Mouse (Mus musculus): ENCODE measurements around the gene D7Ertd443e. TPM values are rescaled to one million over a fixed set of nuclear protein-coding genes. Genes with fewer than 3 reads are reported as not detected.

The D7Ertd443e gene
- polyA plus RNA-seq, 1 experiment from 2014 or later: not detected

- peaks cover 7% of the 10 kb centered on the region; the same call in 1 of the 2 replicates for H3K4me1 ChIP-seq
- no peak overlapping the region for H3K27ac ChIP-seq
- H3K9me3 ChIP-seq: no peaks in the 10 kb centered on the region
- no peaks in the 10 kb centered on the region for H3K36me3 ChIP-seq (replicated peaks)
- no peaks in the 10 kb centered on the region for H3K27me3 ChIP-seq (ENCODE audit: poor library complexity, severe bottlenecking)
- DNase-seq (ENCODE audit: extremely low spot score, low spot score): no peak
- WGBS: 83% methylated on average over 4 of the region's 4 CpGs
- H3K4me3 ChIP-seq: no peak overlapping the region
These were observed 16.2 kb downstream of the D7Ertd443e start for GRCm38 (mm10) chr7:134369241-134369640.

- Histone ChIP-seq H3K36me3 (replicated peaks) (no peaks in the 10 kb centered on the region), H3K4me3 (no peak overlapping the region), H3K27ac (no peak overlapping the region), H3K27me3 (ENCODE audit: poor library complexity, severe bottlenecking) (no peaks in the 10 kb centered on the region), H3K4me1 (no peaks in the 10 kb centered on the region), H3K9me3 (no peaks in the 10 kb centered on the region)
- WGBS: 76% methylated on average over 7 of the region's 7 CpGs
- no peak for DNase-seq (ENCODE audit: extremely low spot score, low spot score)
These were observed 23.1 kb downstream of the D7Ertd443e start for GRCm38 (mm10) chr7:134362257-134362870.

- WGBS: 41% methylated on average over 6 of the region's 6 CpGs
- DNase-seq (ENCODE audit: extremely low spot score, low spot score): peak; percentile 39
- Histone ChIP-seq H3K4me1 (no peaks in the 10 kb centered on the region), H3K27me3 (ENCODE audit: poor library complexity, severe bottlenecking) (no peaks in the 10 kb centered on the region), H3K27ac (no peak overlapping the region), H3K9me3 (no peaks in the 10 kb centered on the region), H3K36me3 (replicated peaks) (no peaks in the 10 kb centered on the region), H3K4me3 (no peak overlapping the region)
These were observed 36.6 kb downstream of the D7Ertd443e start for GRCm38 (mm10) chr7:134348825-134349224.

- no peaks in the 10 kb centered on the region for H3K36me3 ChIP-seq (replicated peaks)
- H3K4me1 ChIP-seq: no peaks in the 10 kb centered on the region
- 90% methylated on average over 2 of the region's 2 CpGs for WGBS
- H3K27me3 ChIP-seq (ENCODE audit: poor library complexity, severe bottlenecking): no peaks in the 10 kb centered on the region
- H3K27ac ChIP-seq: no peak overlapping the region
- no peak overlapping the region for H3K4me3 ChIP-seq
- no peak for DNase-seq (ENCODE audit: extremely low spot score, low spot score)
- H3K9me3 ChIP-seq: no peaks in the 10 kb centered on the region
These were observed 43.3 kb downstream of the D7Ertd443e start for GRCm38 (mm10) chr7:134342202-134342601.

- Histone ChIP-seq H3K36me3 (replicated peaks) (no peaks in the 10 kb centered on the region), H3K9me3 (no peaks in the 10 kb centered on the region), H3K4me1 (no peaks in the 10 kb centered on the region), H3K4me3 (no peak overlapping the region), H3K27ac (no peak overlapping the region), H3K27me3 (ENCODE audit: poor library complexity, severe bottlenecking) (no peaks in the 10 kb centered on the region)
- DNase-seq (ENCODE audit: extremely low spot score, low spot score): no peak
- 93% methylated on average over 3 of the region's 3 CpGs for WGBS
These were observed 49.5 kb downstream of the D7Ertd443e start for GRCm38 (mm10) chr7:134335951-134336350.

- WGBS: 64% methylated on average over 10 of the region's 10 CpGs
- no peaks in the 10 kb centered on the region for H3K9me3 ChIP-seq
- no peaks in the 10 kb centered on the region for H3K36me3 ChIP-seq (replicated peaks)
- no peaks in the 10 kb centered on the region for H3K27me3 ChIP-seq (ENCODE audit: poor library complexity, severe bottlenecking)
- no peak overlapping the region for H3K27ac ChIP-seq
- peaks cover 6% of the 10 kb centered on the region; the same call in 1 of the 2 replicates for H3K4me1 ChIP-seq
- no peak for DNase-seq (ENCODE audit: extremely low spot score, low spot score)
- H3K4me3 ChIP-seq: no peak overlapping the region
These were observed 64.5 kb downstream of the D7Ertd443e start for GRCm38 (mm10) chr7:134320979-134321378.

- no peaks in the 10 kb centered on the region for H3K4me1 ChIP-seq
- H3K27ac ChIP-seq: no peak overlapping the region
- no peak overlapping the region for H3K4me3 ChIP-seq
- no peaks in the 10 kb centered on the region for H3K9me3 ChIP-seq
- H3K36me3 ChIP-seq (replicated peaks): no peaks in the 10 kb centered on the region
- H3K27me3 ChIP-seq (ENCODE audit: poor library complexity, severe bottlenecking): no peaks in the 10 kb centered on the region
- no peak for DNase-seq (ENCODE audit: extremely low spot score, low spot score)
- WGBS: 94% methylated on average over 3 of the region's 3 CpGs
These were observed 83.4 kb downstream of the D7Ertd443e start for GRCm38 (mm10) chr7:134302084-134302483.

GRCm38 (mm10) chr7:134301285-134301684 lies 84.2 kb downstream of the D7Ertd443e start:
- Histone ChIP-seq H3K4me3 (no peak overlapping the region), H3K9me3 (no peaks in the 10 kb centered on the region), H3K27me3 (ENCODE audit: poor library complexity, severe bottlenecking) (no peaks in the 10 kb centered on the region), H3K36me3 (replicated peaks) (no peaks in the 10 kb centered on the region), H3K27ac (no peak overlapping the region), H3K4me1 (no peaks in the 10 kb centered on the region)
- WGBS: 52% methylated on average over 8 of the region's 8 CpGs
- DNase-seq (ENCODE audit: extremely low spot score, low spot score): no peak

GRCm38 (mm10) chr7:134292750-134293149 lies 92.7 kb downstream of the D7Ertd443e start:
- 89% methylated on average over 3 of the region's 3 CpGs for WGBS
- no peaks in the 10 kb centered on the region for H3K9me3 ChIP-seq
- DNase-seq (ENCODE audit: extremely low spot score, low spot score): no peak

GRCm38 (mm10) chr7:134289611-134290301 lies 95.7 kb downstream of the D7Ertd443e start:
- DNase-seq (ENCODE audit: extremely low spot score, low spot score): no peak
- Histone ChIP-seq H3K4me1 (no peaks in the 10 kb centered on the region), H3K4me3 (no peak overlapping the region), H3K27me3 (ENCODE audit: poor library complexity, severe bottlenecking) (no peaks in the 10 kb centered on the region), H3K9me3 (no peaks in the 10 kb centered on the region), H3K36me3 (replicated peaks) (no peaks in the 10 kb centered on the region), H3K27ac (no peak overlapping the region)
- 87% methylated on average over 7 of the region's 7 CpGs for WGBS

More at GRCm38 (mm10) chr7:134292750-134293149, 92.7 kb downstream of the D7Ertd443e start:
- H3K27me3 ChIP-seq (ENCODE audit: poor library complexity, severe bottlenecking): no peaks in the 10 kb centered on the region
- H3K27ac ChIP-seq: no peak overlapping the region
- H3K4me3 ChIP-seq: no peak overlapping the region
- H3K4me1 ChIP-seq: no peaks in the 10 kb centered on the region
- H3K36me3 ChIP-seq (replicated peaks): no peaks in the 10 kb centered on the region

GRCm38 (mm10) chr7:134289126-134289525 lies 96.3 kb downstream of the D7Ertd443e start:
- no peaks in the 10 kb centered on the region for H3K36me3 ChIP-seq (replicated peaks)
- H3K27ac ChIP-seq: no peak overlapping the region
- no peak for DNase-seq (ENCODE audit: extremely low spot score, low spot score)
- H3K4me3 ChIP-seq: no peak overlapping the region
- 87% methylated on average over 5 of the region's 5 CpGs for WGBS
- H3K27me3 ChIP-seq (ENCODE audit: poor library complexity, severe bottlenecking): no peaks in the 10 kb centered on the region
- H3K4me1 ChIP-seq: no peaks in the 10 kb centered on the region
- no peaks in the 10 kb centered on the region for H3K9me3 ChIP-seq

- no peaks in the 10 kb centered on the region for H3K27me3 ChIP-seq (ENCODE audit: poor library complexity, severe bottlenecking)
- no peak overlapping the region for H3K27ac ChIP-seq
- DNase-seq (ENCODE audit: extremely low spot score, low spot score): no peak
- H3K4me3 ChIP-seq: no peak overlapping the region
- H3K36me3 ChIP-seq (replicated peaks): no peaks in the 10 kb centered on the region
- no peaks in the 10 kb centered on the region for H3K4me1 ChIP-seq
- 86% methylated on average over 6 of the region's 6 CpGs for WGBS
- no peaks in the 10 kb centered on the region for H3K9me3 ChIP-seq
These were observed 97.8 kb downstream of the D7Ertd443e start for GRCm38 (mm10) chr7:134287570-134288222.

- Histone ChIP-seq H3K4me3 (no peak overlapping the region), H3K4me1 (peaks cover 5% of the 10 kb centered on the region; the same call in 1 of the 2 replicates), H3K27me3 (ENCODE audit: poor library complexity, severe bottlenecking) (peaks cover 5% of the 10 kb centered on the region), H3K36me3 (replicated peaks) (no peaks in the 10 kb centered on the region), H3K9me3 (no peaks in the 10 kb centered on the region), H3K27ac (no peak overlapping the region)
- WGBS: 88% methylated on average over 5 of the region's 5 CpGs
- DNase-seq (ENCODE audit: extremely low spot score, low spot score): no peak
These were observed 112.5 kb downstream of the D7Ertd443e start for GRCm38 (mm10) chr7:134272956-134273355.
